Mouse (Mus musculus) heart, embryonic 14.5 days (tissue): Measurements from ENCODE around the gene Tnfaip6. TPM values are rescaled to one million over a fixed set of nuclear protein-coding genes. Genes with fewer than 3 reads are reported as not detected.
A peak's percentile ranks its signal among the peaks of the same experiment; 100 is the strongest.

Source experiments
- ATAC-seq: fragments of 200-750 bp; cut with Nextera tagmentation; 2 replicates; pipeline ENCODE4 v1.8.0; 2017; ENCODE audit warnings: low read depth, moderate TSS enrichment; ENCODE audit not compliant: insufficient number of reproducible peaks, insufficient read depth, low FRiP score
- H3K27ac ChIP-seq, 2 experiments: fragments of 200-500 bp in 1 of 2; fragments of 300-500 bp in 1 of 2; sonication (generic) in 1 of 2; replicated peaks in 1 of 2; 2 replicates each; pipeline ENCODE4 v1.5.1; 2012 to 2014; ENCODE audit warnings: low read depth in 2 of 2, low read length in 2 of 2, control low read depth in 1 of 2, mild to moderate bottlenecking in 1 of 2, mixed read lengths in 1 of 2; ENCODE audit not compliant: control insufficient read depth in 1 of 2, insufficient read depth in 1 of 2
- H3K27me3 ChIP-seq: fragments of 300-500 bp; sonication (generic); 2 replicates; pipeline ENCODE4 v1.6.1; 2014; ENCODE audit warnings: mild to moderate bottlenecking, low read length, control low read depth; ENCODE audit not compliant: control insufficient read depth, insufficient read depth
- H3K36me3 ChIP-seq: fragments of 300-500 bp; sonication (generic); 2 replicates; pipeline ENCODE4 v1.6.1; 2014; ENCODE audit warnings: mild to moderate bottlenecking, control low read depth, low read length, mixed read lengths; ENCODE audit not compliant: control insufficient read depth, insufficient read depth
- H3K4me1 ChIP-seq, 2 experiments: fragments of 200-500 bp in 1 of 2; fragments of 300-500 bp in 1 of 2; sonication (generic) in 1 of 2; 2 replicates each; pipeline ENCODE4 v1.6.1; 2012 to 2014; ENCODE audit warnings: low read length in 2 of 2, control low read depth in 1 of 2, mixed read lengths in 1 of 2; ENCODE audit not compliant: control insufficient read depth in 2 of 2, insufficient read depth in 2 of 2
- H3K4me2 ChIP-seq: fragments of 300-500 bp; sonication (generic); 2 replicates; pipeline ENCODE4 v1.6.1; 2014; ENCODE audit warnings: mild to moderate bottlenecking, low read length
- H3K4me3 ChIP-seq, 2 experiments: fragments of 200-500 bp in 1 of 2; fragments of 300-500 bp in 1 of 2; sonication (generic) in 1 of 2; 2 replicates each; pipeline ENCODE4 v1.5.1; 2012 to 2014; ENCODE audit warnings: low read length in 2 of 2, mild to moderate bottlenecking in 2 of 2, control low read depth in 1 of 2, low read depth in 1 of 2, moderate library complexity in 1 of 2; ENCODE audit not compliant: control insufficient read depth in 1 of 2, insufficient read depth in 1 of 2
- H3K9ac ChIP-seq: fragments of 300-500 bp; sonication (generic); 2 replicates; pipeline ENCODE4 v1.6.1; 2014; ENCODE audit warnings: mild to moderate bottlenecking, low read length
- H3K9me3 ChIP-seq: fragments of 300-500 bp; sonication (generic); 2 replicates; pipeline ENCODE4 v1.6.1; 2016; ENCODE audit warnings: low read length, control low read depth; ENCODE audit not compliant: control insufficient read depth
- WGBS: fragments of 180-500 bp; shearing (Covaris S2); extraction: QIAGEN DNeasy Blood & Tissue Kit; methylation state at CpG from one replicate; pipeline ENCODE4 v1.1.7; 2014; 5-methylcytosine and 5-hydroxymethylcytosine counted together
- polyA plus RNA-seq: library from polyadenylated mRNA; unstranded; fragments of >200 nt; fragmentation: Nextera tagmentation; extraction: Ambion mirVana; gene quantifications from 2 replicates; pipeline ENCODE4 v1.2.1, GENCODE M21; 2014

The Tnfaip6 gene
- polyA plus RNA-seq, 1 experiment from 2014 or later, result 2.5 TPM

GRCm38 (mm10) chr2:52013306-52013820, 24.4 kb upstream of the Tnfaip6 start:
- no peak for ATAC-seq
- H3K27ac ChIP-seq, result no peak overlapping the region
- H3K9me3 ChIP-seq, result no peaks in the 10 kb centered on the region
- no peaks in the 10 kb centered on the region for H3K36me3 ChIP-seq
- no peak overlapping the region for H3K4me3 ChIP-seq
- WGBS, result 71% methylated on average over 9 of the region's 9 CpGs
- H3K4me2 ChIP-seq, result no peak overlapping the region
- no peaks in the 10 kb centered on the region for H3K27me3 ChIP-seq
- H3K9ac ChIP-seq, result no peak overlapping the region
- H3K4me1 ChIP-seq, result peaks cover 6 to 9% of the 10 kb centered on the region in 2 experiments; a peak in 3 of 4 replicates

DNA sequence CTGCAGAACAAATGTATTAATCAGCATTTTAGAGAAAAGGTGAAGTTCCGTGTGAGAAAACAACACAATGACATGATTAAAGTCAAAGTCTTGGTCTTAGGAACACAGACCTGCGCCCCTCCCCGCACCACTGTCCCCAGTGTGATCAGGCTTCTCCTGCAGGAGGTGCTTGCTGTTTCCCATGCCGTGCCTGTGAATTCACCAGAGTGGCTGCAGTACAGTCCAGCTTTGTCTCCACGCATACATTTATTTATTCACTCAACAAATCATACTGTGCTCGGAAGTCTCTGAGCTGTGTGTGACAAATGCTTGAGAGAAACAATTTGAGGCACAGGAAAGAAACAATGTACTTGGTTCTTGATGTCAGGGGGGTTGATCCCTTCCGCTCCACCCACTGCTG, 21.4 kb upstream of the Tnfaip6 start:
- Histone ChIP-seq H3K27me3 (no peaks in the 10 kb centered on the region), H3K9me3 (no peaks in the 10 kb centered on the region), H3K27ac (no peak overlapping the region), H3K4me2 (peak overlapping the region; percentile 57), H3K36me3 (no peaks in the 10 kb centered on the region), H3K4me3 (peak overlapping the region; percentile 2 to 23; a peak in 2 of 4 replicates), H3K9ac (peak overlapping the region; percentile 22; the same call in 1 of the 2 replicates), H3K4me1 (peaks cover 6 to 9% of the 10 kb centered on the region in 2 experiments; a peak in 3 of 4 replicates)
- WGBS, result 24% methylated on average over 7 of the region's 7 CpGs
- no peak for ATAC-seq

DNA sequence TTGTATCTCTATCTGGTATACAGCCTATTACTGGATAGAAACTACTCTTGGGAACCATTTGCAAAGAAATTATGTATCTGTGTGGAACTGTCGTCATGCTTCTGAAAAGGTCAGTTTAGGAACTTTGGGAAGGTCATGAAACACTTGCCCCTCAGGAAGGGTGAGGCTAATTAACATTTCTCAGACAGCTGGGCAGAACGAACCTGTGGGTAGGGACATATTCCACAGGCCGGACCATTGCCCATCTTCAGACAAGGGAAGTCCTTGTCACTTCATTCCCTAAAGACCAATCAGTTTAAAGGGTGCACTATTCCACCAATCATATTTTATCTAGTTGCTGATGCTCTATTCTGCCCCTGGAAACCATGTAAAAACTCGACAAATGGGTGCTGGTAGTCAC, 10.7 kb upstream of the Tnfaip6 start:
- Histone ChIP-seq H3K27me3 (no peaks in the 10 kb centered on the region), H3K9ac (no peak overlapping the region), H3K27ac (no peak overlapping the region), H3K4me2 (no peak overlapping the region), H3K4me1 (no peaks in the 10 kb centered on the region), H3K9me3 (0 out of 2 replicates have a peak, but pooled peaks cover 3% of the 10 kb centered on the region), H3K4me3 (no peak overlapping the region), H3K36me3 (no peaks in the 10 kb centered on the region)
- 79% methylated on average over 4 of the region's 4 CpGs for WGBS
- no peak for ATAC-seq

DNA sequence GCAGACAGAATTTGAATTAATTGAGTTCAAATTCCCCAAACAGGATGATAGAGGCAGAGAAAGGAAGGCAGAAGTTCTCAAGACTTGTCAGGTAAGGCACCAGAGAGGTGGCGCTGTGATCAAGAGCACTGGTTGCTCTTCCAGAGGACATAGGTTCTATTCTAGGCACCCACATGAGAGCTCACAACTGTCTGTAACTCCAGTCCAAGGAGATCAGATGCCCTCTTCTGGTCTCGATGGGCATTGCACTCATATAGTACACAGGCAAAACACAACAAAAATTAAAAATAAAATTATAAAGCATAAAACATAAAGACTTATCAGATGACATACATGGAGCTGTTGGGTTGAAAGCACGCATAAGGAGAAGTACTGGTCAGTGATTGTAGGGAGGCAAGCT, 8.4 kb upstream of the Tnfaip6 start:
- no peak overlapping the region for H3K27ac ChIP-seq
- no peak overlapping the region for H3K4me2 ChIP-seq
- no peaks in the 10 kb centered on the region for H3K27me3 ChIP-seq
- ATAC-seq, result no peak
- H3K4me3 ChIP-seq, result no peak overlapping the region
- no peak overlapping the region for H3K9ac ChIP-seq
- WGBS, result 77% methylated on average over 3 of the region's 3 CpGs
- H3K36me3 ChIP-seq, result no peaks in the 10 kb centered on the region
- H3K9me3 ChIP-seq, result 0 out of 2 replicates have a peak, but pooled peaks cover 3% of the 10 kb centered on the region
- no peaks in the 10 kb centered on the region for H3K4me1 ChIP-seq

DNA sequence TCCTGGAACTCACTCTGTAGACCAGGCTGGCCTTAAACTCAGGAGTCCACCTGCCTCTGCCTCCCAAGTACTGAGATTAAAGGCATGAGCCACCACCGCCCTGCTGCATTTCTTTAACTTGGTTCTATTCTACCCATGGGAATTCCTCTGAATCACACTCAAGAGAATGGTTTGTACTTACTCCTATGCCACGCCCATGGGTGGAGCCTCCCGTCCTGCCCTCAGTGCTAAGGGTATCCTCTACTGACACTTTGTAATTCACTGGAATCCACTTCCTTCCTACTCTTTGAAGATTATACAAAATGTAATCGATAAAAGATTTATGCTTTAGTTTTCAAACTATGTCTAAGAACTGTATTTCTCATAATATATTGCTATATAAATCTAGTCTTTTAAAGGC, 6.3 kb upstream of the Tnfaip6 start:
- 76% methylated on average over 4 of the region's 4 CpGs for WGBS
- Histone ChIP-seq H3K4me1 (no peaks in the 10 kb centered on the region), H3K9ac (no peak overlapping the region), H3K36me3 (no peaks in the 10 kb centered on the region), H3K4me2 (no peak overlapping the region), H3K27ac (no peak overlapping the region), H3K27me3 (no peaks in the 10 kb centered on the region), H3K9me3 (0 out of 2 replicates have a peak, but pooled peaks cover 3% of the 10 kb centered on the region), H3K4me3 (no peak overlapping the region)
- no peak for ATAC-seq

DNA sequence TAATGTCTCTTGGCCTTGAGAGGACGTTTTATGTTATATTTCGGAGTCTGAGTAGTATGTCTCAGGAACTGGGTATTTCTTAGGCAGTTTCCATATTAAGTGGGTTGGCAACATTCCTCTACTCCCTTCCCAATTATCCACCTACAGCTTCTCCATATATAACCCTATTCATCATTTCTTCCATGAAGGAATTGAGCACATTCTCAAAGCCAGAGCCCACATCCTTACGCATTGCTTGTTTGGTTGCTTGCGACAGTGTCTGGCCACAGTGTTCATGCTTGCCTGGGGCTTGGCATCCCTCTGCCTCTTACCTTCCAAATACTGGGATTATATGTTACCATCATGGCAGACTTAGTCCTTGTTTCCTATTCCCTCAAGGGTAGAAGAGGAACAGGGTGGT, 3.2 kb upstream of the Tnfaip6 start:
- no peak overlapping the region for H3K27ac ChIP-seq
- WGBS, result 84% methylated on average over 4 of the region's 4 CpGs
- H3K27me3 ChIP-seq, result no peaks in the 10 kb centered on the region
- no peak overlapping the region for H3K4me3 ChIP-seq
- H3K4me1 ChIP-seq, result no peaks in the 10 kb centered on the region
- no peaks in the 10 kb centered on the region for H3K36me3 ChIP-seq
- H3K4me2 ChIP-seq, result no peak overlapping the region
- H3K9me3 ChIP-seq, result no peaks in the 10 kb centered on the region
- no peak overlapping the region for H3K9ac ChIP-seq
- no peak for ATAC-seq

- ATAC-seq, result no peak
- Histone ChIP-seq H3K4me2 (no peak overlapping the region), H3K9me3 (no peaks in the 10 kb centered on the region), H3K27me3 (no peaks in the 10 kb centered on the region), H3K9ac (no peak overlapping the region), H3K4me1 (no peaks in the 10 kb centered on the region), H3K4me3 (no peak overlapping the region), H3K36me3 (no peaks in the 10 kb centered on the region), H3K27ac (no peak overlapping the region)
- 40% methylated on average over 4 of the region's 4 CpGs for WGBS
Observed at GRCm38 (mm10) chr2:52035144-52035543, 2.7 kb upstream of the Tnfaip6 start.
